Mouse (Mus musculus): Measurements from ENCODE around the gene Tprgl.

Gene Tprgl

GRCm38 (mm10) chr4:154159002-154159401 lies 1.5 kb downstream of the Tprgl start:
- peak; percentile 98 for DNase-seq

DNA sequence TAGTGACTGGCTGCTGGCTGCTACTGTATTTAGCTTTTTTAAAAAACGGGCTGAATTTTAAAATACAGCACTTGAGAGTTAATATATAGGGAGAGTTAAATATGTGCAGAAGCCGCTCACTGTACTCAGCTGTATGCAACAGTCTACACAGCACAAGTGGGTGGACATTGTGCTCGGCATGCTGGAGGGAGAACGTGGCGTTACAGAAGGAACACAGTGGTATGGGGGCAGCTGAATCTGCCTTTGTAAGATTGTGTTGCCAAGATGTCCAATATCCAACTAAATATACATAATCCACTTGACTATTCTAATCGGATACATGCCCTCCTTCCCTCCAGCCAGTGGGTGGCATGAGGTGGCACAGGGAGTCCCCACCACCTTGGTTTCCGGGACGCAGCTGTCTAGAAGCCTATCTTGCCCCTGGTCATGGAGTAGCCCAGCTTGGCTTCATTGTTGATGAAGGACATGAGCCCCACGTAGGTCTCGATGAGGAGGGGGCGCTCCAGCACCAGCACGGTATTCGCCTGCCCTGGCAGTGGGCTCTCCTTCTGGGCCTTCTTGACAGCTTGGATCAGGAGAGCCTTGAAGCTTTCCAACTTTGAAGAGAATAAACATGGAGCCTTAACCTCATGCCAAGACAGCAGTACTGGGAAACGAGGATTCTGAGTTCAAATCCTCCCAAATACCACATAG lies 2.4 kb downstream of the Tprgl start:
- DNase-seq: no peak

GRCm38 (mm10) chr4:154156050-154156449 lies 4.4 kb downstream of the Tprgl start:
- no peak for DNase-seq

GRCm38 (mm10) chr4:154154104-154154503 lies 6.4 kb downstream of the Tprgl start:
- DNase-seq: no peak

DNA sequence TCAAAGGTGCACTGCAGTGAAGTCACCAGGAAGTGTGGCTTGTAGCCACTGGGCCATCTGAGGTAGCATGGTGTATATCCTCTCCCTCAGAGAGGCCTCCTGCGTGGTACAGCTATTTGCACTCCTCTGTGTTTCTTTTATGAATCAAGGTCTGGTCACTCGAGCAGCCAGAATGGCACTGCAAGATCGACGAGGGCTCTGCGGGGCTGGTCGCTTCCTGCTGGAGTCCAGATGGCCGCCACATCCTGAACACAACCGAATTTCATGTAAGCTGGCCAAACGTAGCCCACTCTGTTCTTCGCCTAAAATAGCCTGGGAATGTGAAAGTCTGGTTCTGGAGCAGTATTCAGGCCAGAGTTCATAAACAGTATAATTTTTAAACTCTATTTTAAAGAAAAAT lies 14.1 kb downstream of the Tprgl start:
- no peak for DNase-seq

GRCm38 (mm10) chr4:154144712-154145111 lies 15.8 kb downstream of the Tprgl start:
- no peak for DNase-seq

GRCm38 (mm10) chr4:154142211-154143040 lies 18.0 kb downstream of the Tprgl start, which contains the start of gene Wrap73:
Wrap73 (plus strand) TSS chr4:154142372.
- DNase-seq: peak; percentile 99

- no peak for DNase-seq
Measured at GRCm38 (mm10) chr4:154141009-154141867, 19.2 kb downstream of the Tprgl start.

DNA sequence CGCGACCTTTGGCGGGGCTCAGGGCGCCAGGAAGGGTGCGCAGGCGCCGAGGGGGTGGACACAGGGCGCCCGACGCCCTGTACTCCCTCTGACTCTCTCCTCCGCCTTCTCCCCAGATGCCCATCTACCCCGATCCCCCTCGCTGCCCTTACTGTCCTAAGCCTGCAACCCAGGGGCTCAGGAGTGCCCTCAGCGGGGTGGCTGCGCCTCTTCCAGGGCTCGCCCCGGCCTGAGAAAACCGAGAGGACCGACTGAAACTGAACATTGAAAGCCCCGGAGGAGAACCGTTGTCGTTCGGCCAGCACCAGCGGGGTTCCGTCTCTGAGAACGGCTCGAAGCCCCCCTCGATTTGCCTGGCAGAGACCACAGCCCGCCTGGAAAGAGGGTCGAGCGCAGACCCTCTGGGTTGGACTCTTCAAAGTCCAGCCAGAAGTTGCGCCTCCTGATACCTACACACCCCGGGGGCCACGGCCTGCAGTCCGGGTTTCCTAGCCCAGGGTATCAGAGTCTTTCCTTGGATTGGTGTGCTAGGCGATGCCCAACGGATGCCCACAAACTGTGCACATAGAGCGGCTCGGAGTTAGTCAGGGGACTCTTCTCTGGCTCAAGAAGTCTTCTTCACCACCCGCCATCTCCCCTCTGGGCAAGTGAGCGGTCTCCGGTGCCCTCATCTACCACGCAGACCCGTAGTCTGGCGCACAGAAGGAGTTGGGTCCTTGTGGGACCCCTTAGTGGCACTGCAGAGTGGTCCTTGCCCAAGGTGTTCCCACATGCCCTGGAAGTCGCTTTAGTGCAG lies 20.1 kb downstream of the Tprgl start:
- DNase-seq: no peak

- no peak for DNase-seq
Measured at GRCm38 (mm10) chr4:154140182-154140212, 20.5 kb downstream of the Tprgl start, which contains the start of gene Trp73. Trp73 (minus strand) TSS chr4:154140208.

DNA sequence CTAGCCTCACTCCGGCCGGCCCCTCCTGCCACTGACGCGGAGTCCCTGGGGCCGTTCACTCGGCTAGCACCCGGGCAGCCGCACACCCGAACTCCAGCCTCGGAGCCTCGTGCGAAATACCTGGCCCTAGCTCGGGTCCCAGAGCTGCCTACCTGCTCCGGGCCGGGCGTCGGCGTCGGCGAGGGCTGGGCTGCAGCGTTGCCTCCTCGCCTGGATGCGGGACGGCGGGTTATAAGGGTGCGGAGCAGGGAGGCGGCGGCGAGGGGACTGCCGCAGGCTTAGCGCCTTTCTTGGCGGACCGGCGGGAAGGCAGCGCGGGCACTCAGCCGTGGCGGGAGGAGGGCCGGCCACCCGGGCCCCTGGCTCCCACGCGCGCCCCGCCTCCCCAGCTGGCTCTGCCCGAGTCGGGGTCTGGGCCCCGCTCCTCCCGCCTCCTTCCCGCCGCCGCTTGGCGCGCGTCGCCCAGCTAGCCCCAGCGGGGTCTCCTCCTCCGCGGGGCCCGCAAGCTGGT lies 20.7 kb downstream of the Tprgl start:
- no peak for DNase-seq

- DNase-seq: no peak
Measured at GRCm38 (mm10) chr4:154137139-154137538, 23.3 kb downstream of the Tprgl start.

DNA sequence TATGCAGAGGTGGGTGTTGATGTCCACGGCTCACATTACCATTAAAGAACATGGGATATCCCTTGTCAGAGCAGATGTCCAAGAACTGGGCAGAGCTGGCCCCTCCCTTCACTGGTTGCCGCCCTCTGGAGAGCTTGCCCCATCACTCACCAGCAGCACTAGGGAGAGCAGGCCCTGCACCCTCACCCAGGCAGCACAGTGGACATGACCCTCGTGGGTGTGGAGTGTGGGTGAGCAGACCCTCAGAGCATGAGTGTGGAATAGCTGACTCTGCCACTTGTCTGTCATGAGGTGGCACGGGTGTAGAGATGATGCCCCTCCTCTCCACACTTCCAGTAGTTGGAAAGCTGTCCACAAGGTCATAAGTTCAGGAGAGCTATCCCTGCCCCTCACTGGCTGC lies 25.7 kb downstream of the Tprgl start:
- DNase-seq: no peak

GRCm38 (mm10) chr4:154131894-154132293 lies 28.6 kb downstream of the Tprgl start:
- no peak for DNase-seq

DNA sequence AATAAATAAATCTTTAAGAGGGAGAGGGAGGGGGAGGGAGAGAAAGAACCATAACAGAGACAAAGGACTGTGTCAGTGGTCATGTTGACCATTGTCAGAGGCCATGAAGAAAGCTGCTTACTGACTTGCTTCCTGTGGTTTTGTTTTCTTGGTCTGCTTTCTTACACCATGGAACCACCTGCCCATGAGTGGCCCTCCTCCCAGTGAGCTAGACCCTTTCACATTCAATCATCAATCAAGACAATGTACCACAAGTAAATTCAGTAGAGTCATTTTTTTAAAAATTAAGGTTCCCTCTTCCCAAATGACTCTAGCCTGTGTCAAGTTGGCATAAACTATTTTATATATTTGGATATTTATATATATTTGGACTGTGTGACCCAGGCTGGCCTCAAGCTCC lies 30.5 kb downstream of the Tprgl start:
- no peak for DNase-seq

GRCm38 (mm10) chr4:154127273-154127672 lies 33.2 kb downstream of the Tprgl start:
- no peak for DNase-seq

- DNase-seq: no peak
Measured at GRCm38 (mm10) chr4:154125202-154125601, 35.3 kb downstream of the Tprgl start.

GRCm38 (mm10) chr4:154123553-154123952 lies 36.9 kb downstream of the Tprgl start:
- no peak for DNase-seq

DNA sequence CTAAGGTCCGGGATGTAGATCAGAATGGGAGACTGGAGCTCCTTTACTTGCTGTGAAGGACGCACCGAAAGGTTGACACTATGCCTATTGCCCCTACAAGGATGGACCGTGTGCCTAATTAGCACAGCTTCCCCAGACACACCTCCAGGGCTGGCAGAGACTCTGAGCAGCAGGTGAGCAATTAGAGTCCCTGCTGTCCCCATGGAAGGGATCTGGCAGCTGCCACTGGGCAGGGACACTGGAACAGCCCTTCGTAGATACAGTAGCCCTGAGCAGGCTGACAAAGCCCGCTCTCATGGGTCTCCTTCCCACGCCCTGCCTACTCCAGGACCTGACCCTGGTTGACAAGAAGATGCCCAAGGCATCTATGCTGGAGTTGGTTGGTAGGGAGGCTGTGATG lies 38.1 kb downstream of the Tprgl start:
- DNase-seq: no peak

DNA sequence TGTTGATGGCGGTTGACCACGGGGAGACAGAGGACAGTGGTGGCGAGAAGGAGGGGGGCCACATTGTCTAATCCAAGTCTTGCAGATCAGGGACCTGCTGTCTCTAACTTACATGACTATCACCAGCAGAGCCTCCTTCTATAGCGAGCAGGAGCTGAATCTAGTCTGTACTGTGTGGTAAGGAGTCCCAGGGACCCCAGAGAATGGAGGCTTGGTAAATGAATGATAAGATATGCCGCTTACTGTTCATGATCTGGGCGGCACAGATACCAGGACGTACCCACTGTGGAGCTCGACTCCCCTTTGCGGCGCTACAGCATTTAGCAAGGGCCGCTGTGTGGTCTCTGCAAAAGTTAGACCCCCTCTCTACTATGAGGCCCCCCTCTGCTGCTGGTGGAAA lies 38.7 kb downstream of the Tprgl start:
- DNase-seq: no peak

DNA sequence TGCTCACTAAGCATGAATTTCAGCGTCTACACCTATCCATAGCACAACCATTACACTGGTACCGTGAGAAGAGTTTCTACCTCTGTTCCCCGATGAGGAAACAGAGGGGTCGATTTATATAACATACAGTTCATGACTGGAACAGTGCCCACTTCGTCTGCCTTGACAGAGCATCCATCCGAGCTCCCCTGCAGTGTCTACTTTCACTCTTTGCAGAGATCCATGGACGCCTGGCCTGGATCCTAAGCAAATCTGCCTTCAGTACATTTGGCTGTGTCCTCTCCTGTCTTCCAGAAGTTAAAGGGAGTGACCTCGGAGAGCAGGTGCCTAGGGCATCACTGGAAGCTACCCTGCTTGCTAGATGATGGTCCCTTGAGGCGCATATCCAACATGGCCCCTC lies 41.3 kb downstream of the Tprgl start:
- no peak for DNase-seq

GRCm38 (mm10) chr4:154118782-154119181 lies 41.7 kb downstream of the Tprgl start:
- no peak for DNase-seq

GRCm38 (mm10) chr4:154116421-154116820 lies 44.0 kb downstream of the Tprgl start:
- DNase-seq: no peak
